Mouse (Mus musculus) spleen, postnatal 0 days (tissue): ENCODE measurements around the gene Mgat4c. TPM values are rescaled to one million over a fixed set of nuclear protein-coding genes. Genes with fewer than 3 reads are reported as not detected.

Source experiments
- polyA plus RNA-seq: library from polyadenylated mRNA; unstranded; fragments of >200 nt; fragmentation: Nextera tagmentation; extraction: Ambion mirVana; gene quantifications from 2 replicates; pipeline ENCODE4 v1.2.1, GENCODE M21; 2015

Mgat4c gene
- polyA plus RNA-seq = not detected in 2 replicates

GRCm38 (mm10) chr10:101681437-101681912, at the start of gene Mgat4c:
Gene Mgat4c, plus strand, starts transcription at chr10:101681487.

